Mouse (Mus musculus) liver, embryonic 11.5 days (tissue): ENCODE measurements around the gene Havcr2. TPM values are rescaled to one million over a fixed set of nuclear protein-coding genes. Genes with fewer than 3 reads are reported as not detected.

Experiments used
- polyA plus RNA-seq: library from polyadenylated mRNA; unstranded; fragments of >200 nt; fragmentation: Nextera tagmentation; extraction: Ambion mirVana; gene quantifications from 2 replicates; pipeline ENCODE4 v1.2.1, GENCODE M21; 2014

The Havcr2 gene
- polyA plus RNA-seq, 1 experiment from 2014 or later = 0.15 TPM

Other genes starting within 250 kb of the Havcr2 start
- 0.13 TPM in 1 of 2 replicates, not detected in the other for gene Fndc9, start 219.4 kb upstream of the Havcr2 start, polyA plus RNA-seq
- gene Cyfip2, start 142.1 kb upstream of the Havcr2 start, polyA plus RNA-seq = 8.7 and 8.9 TPM in 2 replicates
- 0.05 and 0.14 TPM in 2 replicates for gene Itk, start 65.4 kb upstream of the Havcr2 start, polyA plus RNA-seq
- gene Fam71b, start 58.4 kb upstream of the Havcr2 start, polyA plus RNA-seq = not detected in 2 replicates
- 89.0 and 94.6 TPM in 2 replicates for gene Med7, start 18.0 kb upstream of the Havcr2 start, polyA plus RNA-seq
- not detected in 2 replicates for gene Gm12169, start 69.3 kb downstream of the Havcr2 start, polyA plus RNA-seq
- not detected in 2 replicates for gene BC053393, start 116.6 kb downstream of the Havcr2 start, polyA plus RNA-seq
- not detected in 2 replicates for gene Dppa1, start 174.3 kb downstream of the Havcr2 start, polyA plus RNA-seq